ENCODE assay signal across 8 mouse cellular contexts in the genomic region with DNA sequence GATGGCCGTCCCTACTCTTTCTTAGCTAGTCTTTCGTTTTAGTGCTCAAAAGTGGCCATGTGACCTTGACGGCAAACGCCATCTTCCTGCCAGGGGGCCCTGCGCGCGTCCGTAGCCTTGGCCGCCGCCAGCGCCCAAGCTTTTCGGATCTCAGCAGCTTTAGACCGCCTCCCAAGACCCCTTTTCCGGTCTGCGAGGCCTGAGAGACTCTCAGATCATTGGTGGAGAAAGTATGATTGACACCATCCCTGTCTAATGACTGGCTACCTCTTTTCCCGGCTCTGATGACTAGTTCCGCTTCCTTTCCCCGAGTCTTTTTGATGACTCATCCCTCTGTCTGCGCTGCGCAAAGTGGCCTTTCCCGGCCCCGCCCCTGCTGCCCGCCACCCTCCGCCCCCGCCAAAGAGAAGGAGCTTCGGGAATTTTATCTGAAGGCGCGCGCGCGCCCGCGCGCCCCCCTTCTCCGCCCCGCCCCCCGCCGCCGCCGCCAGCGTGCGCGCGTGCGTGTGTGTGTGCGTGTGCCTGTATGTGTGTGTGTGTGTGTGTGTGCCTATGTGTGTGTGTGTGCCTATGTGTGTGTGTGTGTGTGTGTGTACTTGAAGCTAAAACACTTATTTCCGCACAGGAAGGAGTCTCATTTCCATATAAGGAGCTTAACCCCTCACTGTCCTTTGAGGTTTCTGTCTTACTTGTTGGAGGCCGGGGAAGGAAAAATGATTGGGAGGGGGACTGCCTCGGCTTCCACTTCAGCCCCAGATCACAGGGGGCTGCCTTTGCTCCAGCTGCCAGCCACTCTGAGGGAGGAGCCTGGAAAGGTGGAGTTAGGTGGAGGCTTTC. TPM values are rescaled to one million over a fixed set of nuclear protein-coding genes. Genes with fewer than 3 reads are reported as not detected.
DNase-seq lines count a peak whose midpoint lies in the region; ATAC-seq lines count a peak whose summit lies in the region.

No protein-coding gene starts in this region.

- WGBS in forebrain, embryonic 14.5 days, result 44% methylated on average over 49 of the region's 49 CpGs
- 21% methylated on average over 39 of the region's 49 CpGs for WGBS in neural tube, embryonic 15.5 days

- H3K4me3 ChIP-seq in forebrain, embryonic 14.5 days (ENCODE audit: low read depth, low read length), result peak overlapping the region; percentile 32
- peak overlapping the region; percentile 38 for H3K4me3 ChIP-seq in neural tube, embryonic 15.5 days (replicated peaks)

- intact Hi-C loops in heart, postnatal 14 days (cut with DNase I), result loop anchor here (5.0 kb wide), 1 partner anchor 85 kb away; no protein-coding TSS in a partner anchor

- ATAC-seq in forebrain, embryonic 14.5 days, result peak; percentile 97
- peak; percentile 96 for ATAC-seq in neural tube, embryonic 15.5 days (ENCODE audit: low FRiP score)

- H3K9ac ChIP-seq in forebrain, embryonic 14.5 days (ENCODE audit: low read length), result peak overlapping the region; percentile 62
- peak overlapping the region; percentile 34 for H3K9ac ChIP-seq in neural tube, embryonic 15.5 days (replicated peaks)

- peak; percentile 97 for DNase-seq in ES-CJ7 (ENCODE audit: low read depth, low spot score)
- DNase-seq in cerebellum, adult 11 months, result peak; percentile 85
- peak; percentile 97 for DNase-seq in forebrain, embryonic 14.5 days (ENCODE audit: low spot score)
- peak; percentile 81 to 82 for DNase-seq in heart, postnatal 14 days
- peak; percentile 86 for DNase-seq in layer of hippocampus, adult 11-12 months (ENCODE audit: low spot score)
- DNase-seq in lung, adult 18-20 months, result peak; percentile 89 to 94
- peak; percentile 91 for DNase-seq in testis, postnatal 14 days (ENCODE audit: low spot score)

- peak overlapping the region; percentile 92 for H3K27ac ChIP-seq in forebrain, embryonic 14.5 days (ENCODE audit: low read depth, low read length)
- H3K27ac ChIP-seq in neural tube, embryonic 15.5 days (replicated peaks), result peak overlapping the region; percentile 90

- H3K9me3 ChIP-seq in forebrain, embryonic 14.5 days (replicated peaks; ENCODE audit: control insufficient read depth, low read length), result no peaks in the 10 kb centered on the region
- H3K9me3 ChIP-seq in neural tube, embryonic 15.5 days (replicated peaks), result no peaks in the 10 kb centered on the region

- H3K36me3 ChIP-seq in forebrain, embryonic 14.5 days (ENCODE audit: control insufficient read depth, insufficient read depth, low read length), result no peaks in the 10 kb centered on the region
- H3K36me3 ChIP-seq in neural tube, embryonic 15.5 days, result no peaks in the 10 kb centered on the region

- H3K4me2 ChIP-seq in forebrain, embryonic 14.5 days (ENCODE audit: low read length), result peak overlapping the region; percentile 51
- H3K4me2 ChIP-seq in neural tube, embryonic 15.5 days, result peak overlapping the region; percentile 53

- no peaks in the 10 kb centered on the region for H3K27me3 ChIP-seq in forebrain, embryonic 14.5 days (replicated peaks; ENCODE audit: control insufficient read depth, insufficient read depth, low read length)
- no peaks in the 10 kb centered on the region for H3K27me3 ChIP-seq in neural tube, embryonic 15.5 days (replicated peaks)

- H3K4me1 ChIP-seq in forebrain, embryonic 14.5 days (ENCODE audit: control insufficient read depth, insufficient read depth, low read length), result no peaks in the 10 kb centered on the region
- H3K4me1 ChIP-seq in neural tube, embryonic 15.5 days, result peaks cover 9% of the 10 kb centered on the region; the same call in 1 of the 2 replicates

RNA-seq across cellular contexts. Expression of a gene that starts 33.6 kb away (rescaled TPM):
- polyA plus RNA-seq in forebrain, embryonic 14.5 days (2014; fragmentation: Nextera tagmentation; extraction: Ambion mirVana), result 55.3 and 75.0 TPM in 2 replicates
- total RNA-seq in heart, postnatal 14 days (2021), result under 1 TPM; 0.51 to 0.69 TPM
- 72.1 and 77.2 TPM in 2 replicates for polyA plus RNA-seq in neural tube, embryonic 15.5 days (2015; fragmentation: Nextera tagmentation; extraction: Ambion mirVana)

RNA-seq across cellular contexts. Expression of a gene that starts 43.6 kb away (rescaled TPM):
- polyA plus RNA-seq in forebrain, embryonic 14.5 days (2014; fragmentation: Nextera tagmentation; extraction: Ambion mirVana), result 0.25 and 0.37 TPM in 2 replicates
- total RNA-seq in heart, postnatal 14 days (2021), result not detected
- polyA plus RNA-seq in neural tube, embryonic 15.5 days (2015; fragmentation: Nextera tagmentation; extraction: Ambion mirVana), result 1.8 and 4.6 TPM in 2 replicates

RNA-seq across cellular contexts. Expression of a gene that starts 58.8 kb away (rescaled TPM):
- 24.7 and 25.0 TPM in 2 replicates for polyA plus RNA-seq in forebrain, embryonic 14.5 days (2014; fragmentation: Nextera tagmentation; extraction: Ambion mirVana)
- 10 to 100 TPM; 22.5 to 25.8 TPM for total RNA-seq in heart, postnatal 14 days (2021)
- 21.9 and 23.7 TPM in 2 replicates for polyA plus RNA-seq in neural tube, embryonic 15.5 days (2015; fragmentation: Nextera tagmentation; extraction: Ambion mirVana)

Comparison
In these comparisons a context has a peak if more than half of its experiments do, and no peak if none do; other contexts are left out.
1. Peak in every context shown above with its lines: DNase-seq, ATAC-seq, H3K4me3 ChIP-seq and H3K27ac ChIP-seq.